31 mouse cellular contexts compared by ENCODE assay signal in genomic region chr7:19615036-19615577, GRCm38 (mm10). TPM values are rescaled to one million over a fixed set of nuclear protein-coding genes. Genes with fewer than 3 reads are reported as not detected.
DNase-seq lines count a peak whose midpoint lies in the region; ATAC-seq and TF ChIP-seq lines count a peak whose summit lies in the region.
"Had no signal": no experiment of that assay in that cellular context is flagged by ENCODE, and none has a peak within 500 bp of the region (broad histone marks: within the 10 kb centered on the region; RNA-seq: fewer than 3 reads in every experiment).

No protein-coding gene starts in this region.

- H3K9me3 ChIP-seq in limb, embryonic 10.5 days (replicated peaks): no peaks in the 10 kb centered on the region
- H3K9me3 ChIP-seq: embryonic facial prominence, embryonic 10.5 days; embryonic facial prominence, embryonic 15.5 days; forebrain, embryonic 12.5 days; heart, embryonic 10.5 days; heart, embryonic 15.5 days; hindbrain, embryonic 13.5 days; kidney, embryonic 15.5 days; liver, embryonic 13.5 days; midbrain, embryonic 10.5 days; midbrain, embryonic 15.5 days; neural tube, embryonic 15.5 days had no signal

- no peaks in the 10 kb centered on the region for H3K27me3 ChIP-seq in spleen, adult 2 months (ENCODE audit: control insufficient read depth, insufficient read depth, low read length)
- peaks cover 10% of the 10 kb centered on the region for H3K27me3 ChIP-seq in limb, embryonic 10.5 days (ENCODE audit: low read depth, poor library complexity, severe bottlenecking)
- H3K27me3 ChIP-seq: embryonic facial prominence, embryonic 15.5 days; kidney, embryonic 15.5 days; neural tube, embryonic 15.5 days; Patski had no signal

- TF ChIP-seq POLR2A in spleen, adult 2 months (IDR thresholded peaks at IDR 0.05; ENCODE audit: low read depth, low read length): no peak

- DNase-seq in B cell, adult 2 months: peak; percentile 80 to 85
- DNase-seq in spleen, adult 2 months (ENCODE audit: low read depth in 1 of 2, low spot score in 2 of 2): peak; percentile 45 to 58
- no peak for DNase-seq in kidney, postnatal 36 days
- DNase-seq in limb, embryonic 10.5 days (ENCODE audit: low spot score): no peak
- no peak for DNase-seq in ovary, adult 18-20 months (ENCODE audit: low spot score)
- no peak for DNase-seq in heart, postnatal 4 days
- DNase-seq: adrenal gland, postnatal 25 days; cerebellum, adult 18-20 months; cerebellum, postnatal 14 days; gastrocnemius, postnatal 10 days; heart, adult 11 months; kidney, adult 18-20 months; kidney, postnatal 4 days; liver, embryonic 13.5 days; lung, adult 2 months; lung, postnatal 10 days; right cerebral cortex, adult 18-20 months; right cerebral cortex, postnatal 4 days had no signal

- H3K36me3 ChIP-seq in spleen, adult 2 months (ENCODE audit: control insufficient read depth, insufficient read depth, low read length): peaks cover 57% of the 10 kb centered on the region
- no peaks in the 10 kb centered on the region for H3K36me3 ChIP-seq in limb, embryonic 10.5 days
- H3K36me3 ChIP-seq: embryonic facial prominence, embryonic 10.5 days; forebrain, embryonic 12.5 days; heart, embryonic 10.5 days; heart, embryonic 15.5 days; liver, embryonic 13.5 days; midbrain, embryonic 10.5 days; midbrain, embryonic 15.5 days had no signal

- H3K27ac ChIP-seq in spleen, adult 2 months (ENCODE audit: insufficient read depth, low read length): peak overlapping the region; percentile 80
- H3K27ac ChIP-seq in limb, embryonic 10.5 days: no peak overlapping the region
- H3K27ac ChIP-seq: embryonic facial prominence, embryonic 10.5 days; embryonic facial prominence, embryonic 15.5 days; forebrain, embryonic 12.5 days; heart, embryonic 10.5 days; heart, embryonic 15.5 days; hindbrain, embryonic 13.5 days; kidney, embryonic 15.5 days; liver, embryonic 13.5 days; midbrain, embryonic 10.5 days; midbrain, embryonic 15.5 days; neural tube, embryonic 15.5 days had no signal

- WGBS in spleen, adult 2 months: 45% methylated on average over 12 of the region's 12 CpGs
- 91% methylated on average over 12 of the region's 12 CpGs for WGBS in limb, embryonic 10.5 days

- peak; percentile 31 for ATAC-seq in common myeloid progenitor, adult 5-6 weeks (replicated peaks; ENCODE audit: low read depth, poor library complexity, severe bottlenecking)
- ATAC-seq in megakaryocyte progenitor cell, adult 5-6 weeks (replicated peaks; ENCODE audit: poor library complexity): peak; percentile 28; the same call in 1 of the 2 replicates
- ATAC-seq: midbrain, embryonic 15.5 days; Patski had no signal

- TF ChIP-seq CTCF in spleen, adult 2 months (IDR thresholded peaks at IDR 0.05; ENCODE audit: extremely low read depth, insufficient read depth, insufficient read length, insufficient replicate concordance): no peak

- peaks cover 9% of the 10 kb centered on the region for H3K4me1 ChIP-seq in spleen, adult 2 months (ENCODE audit: control insufficient read depth, insufficient read depth, insufficient read length)
- H3K4me1 ChIP-seq in limb, embryonic 10.5 days: peaks cover 7% of the 10 kb centered on the region

- no peak overlapping the region for H3K4me3 ChIP-seq in spleen, adult 2 months (ENCODE audit: extremely low read depth, insufficient read depth, insufficient read length)
- H3K4me3 ChIP-seq in limb, embryonic 10.5 days: no peak overlapping the region
- H3K4me3 ChIP-seq: embryonic facial prominence, embryonic 10.5 days; embryonic facial prominence, embryonic 15.5 days; forebrain, embryonic 12.5 days; heart, embryonic 10.5 days; heart, embryonic 15.5 days; hindbrain, embryonic 13.5 days; kidney, embryonic 15.5 days; liver, embryonic 13.5 days; midbrain, embryonic 10.5 days; midbrain, embryonic 15.5 days; neural tube, embryonic 15.5 days had no signal

RNA-seq across cellular contexts. Expression of gene Clasrp, which starts 10.8 kb away (rescaled TPM):
- total RNA-seq in common myeloid progenitor, adult 5-6 weeks (2017): 27.3 and 33.4 TPM in 2 replicates
- total RNA-seq in megakaryocyte progenitor cell, adult 5-6 weeks (2015): 9.6 and 11.7 TPM in 2 replicates
- total RNA-seq in megakaryocyte progenitor cell, adult 5-6 weeks (2017): 30.2 and 32.6 TPM in 2 replicates
- polyA plus RNA-seq in spleen, adult 2 months (2012; rRNA removed): 102 and 186 TPM in 2 replicates
- 59.0 and 63.4 TPM in 2 replicates for polyA plus RNA-seq in limb, embryonic 10.5 days (2016; fragmentation: Nextera tagmentation; extraction: Ambion mirVana)
- total RNA-seq in heart, postnatal 4 days (2021): 10 to 100 TPM; 33.0 to 33.7 TPM

RNA-seq across cellular contexts. Expression of gene Relb, which starts 14.1 kb away (rescaled TPM):
- 2.8 and 3.1 TPM in 2 replicates for total RNA-seq in common myeloid progenitor, adult 5-6 weeks (2017)
- 0.22 TPM in 1 of 2 replicates, not detected in the other for total RNA-seq in megakaryocyte progenitor cell, adult 5-6 weeks (2015)
- 0.74 and 2.5 TPM in 2 replicates for total RNA-seq in megakaryocyte progenitor cell, adult 5-6 weeks (2017)
- polyA plus RNA-seq in spleen, adult 2 months (2012; rRNA removed): 76.9 and 114 TPM in 2 replicates
- 3.8 and 4.2 TPM in 2 replicates for polyA plus RNA-seq in limb, embryonic 10.5 days (2016; fragmentation: Nextera tagmentation; extraction: Ambion mirVana)
- total RNA-seq in heart, postnatal 4 days (2021): 1 to 10 TPM; 8.1 to 9.1 TPM

RNA-seq across cellular contexts. Expression of gene Gemin7, which starts 37.7 kb away (rescaled TPM):
- 41.0 and 56.4 TPM in 2 replicates for total RNA-seq in common myeloid progenitor, adult 5-6 weeks (2017)
- total RNA-seq in megakaryocyte progenitor cell, adult 5-6 weeks (2015): 65.5 and 73.4 TPM in 2 replicates
- total RNA-seq in megakaryocyte progenitor cell, adult 5-6 weeks (2017): 33.5 and 36.9 TPM in 2 replicates
- polyA plus RNA-seq in spleen, adult 2 months (2012; rRNA removed): 94.7 and 143 TPM in 2 replicates
- 196 and 201 TPM in 2 replicates for polyA plus RNA-seq in limb, embryonic 10.5 days (2016; fragmentation: Nextera tagmentation; extraction: Ambion mirVana)
- 10 to 100 TPM; 55.3 to 61.1 TPM for total RNA-seq in heart, postnatal 4 days (2021)

RNA-seq across cellular contexts. Expression of gene Zfp296, which starts 38.0 kb away (rescaled TPM):
- 2.6 and 6.3 TPM in 2 replicates for total RNA-seq in common myeloid progenitor, adult 5-6 weeks (2017)
- total RNA-seq in megakaryocyte progenitor cell, adult 5-6 weeks (2015): 5.9 and 6.8 TPM in 2 replicates
- 2.8 and 4.4 TPM in 2 replicates for total RNA-seq in megakaryocyte progenitor cell, adult 5-6 weeks (2017)
- polyA plus RNA-seq in spleen, adult 2 months (2012; rRNA removed): 20.9 and 33.0 TPM in 2 replicates
- 0.71 and 0.93 TPM in 2 replicates for polyA plus RNA-seq in limb, embryonic 10.5 days (2016; fragmentation: Nextera tagmentation; extraction: Ambion mirVana)
- total RNA-seq in heart, postnatal 4 days (2021): under 1 TPM in 1 of 2 experiments, not detected in 1; 0.17 TPM

RNA-seq across cellular contexts. Expression of gene Clptm1, which starts 49.7 kb away (rescaled TPM):
- 28.0 and 29.1 TPM in 2 replicates for total RNA-seq in common myeloid progenitor, adult 5-6 weeks (2017)
- 47.3 and 57.1 TPM in 2 replicates for total RNA-seq in megakaryocyte progenitor cell, adult 5-6 weeks (2015)
- 25.7 and 30.0 TPM in 2 replicates for total RNA-seq in megakaryocyte progenitor cell, adult 5-6 weeks (2017)
- 76.3 and 78.9 TPM in 2 replicates for polyA plus RNA-seq in spleen, adult 2 months (2012; rRNA removed)
- 84.5 and 86.3 TPM in 2 replicates for polyA plus RNA-seq in limb, embryonic 10.5 days (2016; fragmentation: Nextera tagmentation; extraction: Ambion mirVana)
- total RNA-seq in heart, postnatal 4 days (2021): 10 to 100 TPM; 98.0 to 99.1 TPM

Comparison
In these comparisons a context has a peak if more than half of its experiments do, and no peak if none do; other contexts are left out.
1. DNase-seq: peak in B cell, adult 2 months (2 of 2) and spleen, adult 2 months (2 of 2); none in kidney, postnatal 36 days (0 of 2), limb, embryonic 10.5 days (single experiment), ovary, adult 18-20 months (single experiment) and heart, postnatal 4 days (single experiment).